Mouse (Mus musculus) fibroblast of lung, adult 2 months (primary cell): Measurements from ENCODE around the gene Unc5cl.
"Not testable (repeated sequence)": the region's sequence is repeated elsewhere in the genome, so short reads cannot be mapped to it uniquely, and the experiment has no call there.

ENCODE experiments used
- DNase-seq: peaks from one replicate; pipeline ENCODE4 v3.0.0-alpha.2; 2011; ENCODE audit warnings: low read depth

Gene Unc5cl

DNA sequence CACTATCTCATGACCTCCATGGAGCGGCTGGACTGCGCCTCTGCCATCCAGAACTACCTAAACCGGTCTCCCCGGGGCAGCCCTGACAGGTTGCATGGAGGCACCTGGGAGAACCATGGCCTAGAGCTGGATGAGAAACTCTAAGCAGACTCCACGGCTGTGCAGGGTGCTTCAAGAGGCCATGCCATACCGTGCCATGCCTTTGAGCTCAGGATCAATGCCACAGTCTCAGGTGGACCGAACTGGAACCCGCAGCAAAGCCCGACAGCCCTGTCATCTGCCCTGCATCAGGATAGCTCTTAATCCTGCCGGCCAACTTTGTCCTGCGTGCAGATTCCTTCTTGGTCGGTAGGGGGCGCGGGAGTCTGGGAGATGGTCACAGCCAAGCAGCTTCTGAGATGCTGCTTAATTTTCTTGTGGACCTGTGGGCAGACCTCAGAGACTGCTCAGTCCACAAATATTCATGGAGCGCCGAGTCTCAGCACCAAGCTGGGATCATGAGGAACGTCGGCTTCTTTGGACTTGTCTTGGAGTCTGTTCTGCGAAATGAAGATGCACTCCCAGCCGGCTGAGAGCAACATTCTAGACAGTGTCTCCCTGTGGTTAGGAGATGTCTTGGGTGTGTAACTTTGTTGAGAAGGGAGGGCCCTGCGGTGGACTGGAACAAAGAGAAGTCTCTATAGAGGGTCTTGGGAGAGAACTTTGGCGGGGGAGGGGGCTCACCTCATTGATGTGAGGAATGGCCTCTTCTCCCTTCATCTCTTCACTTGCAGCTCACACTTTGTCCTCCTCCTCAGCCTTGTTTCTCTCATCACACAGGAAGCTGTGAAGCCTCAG, 12.9 kb downstream of the Unc5cl start:
- no peak for DNase-seq

GRCm38 (mm10) chr17:48474282-48474681, 19.6 kb downstream of the Unc5cl start:
- not testable (repeated sequence) for DNase-seq

DNA sequence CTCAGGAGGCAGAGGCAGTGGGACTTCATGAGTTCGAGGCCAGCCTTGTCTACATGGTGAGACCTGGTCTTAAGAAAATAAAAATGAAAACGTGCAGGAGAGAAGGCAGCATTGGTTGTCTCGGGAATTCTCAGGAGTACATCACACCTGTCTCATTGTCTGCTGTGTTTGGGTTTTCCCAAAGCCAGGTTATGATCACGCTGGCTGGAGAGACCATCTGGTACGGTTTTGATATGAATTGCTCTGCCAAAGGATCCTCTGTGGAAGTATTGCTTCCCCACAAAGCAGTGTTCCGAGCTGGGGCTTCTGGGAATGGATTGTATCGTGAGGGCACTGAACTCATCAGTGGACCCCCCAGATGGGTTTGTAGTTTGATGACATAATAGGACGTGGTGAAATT, 20.7 kb downstream of the Unc5cl start:
- no peak for DNase-seq

DNA sequence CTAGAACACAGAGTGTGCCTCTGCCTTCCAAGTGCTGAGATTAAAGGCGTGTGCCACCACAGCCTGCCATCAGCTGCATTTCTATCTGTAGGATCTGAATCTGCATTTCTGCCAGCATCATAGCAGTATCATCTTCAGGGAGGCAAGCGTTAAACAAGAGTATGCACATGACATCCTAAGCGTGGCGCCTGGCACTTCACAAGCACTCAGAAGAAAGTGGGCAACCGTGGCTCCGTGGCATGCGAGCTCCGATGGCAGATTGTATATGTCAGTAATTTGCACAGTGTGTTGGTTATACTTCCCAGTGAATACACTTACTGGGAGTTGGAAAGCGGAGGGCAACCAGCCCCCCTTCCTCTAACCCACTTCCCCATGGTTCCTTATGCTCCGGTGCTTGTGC, 25.3 kb downstream of the Unc5cl start:
- no peak for DNase-seq

DNA sequence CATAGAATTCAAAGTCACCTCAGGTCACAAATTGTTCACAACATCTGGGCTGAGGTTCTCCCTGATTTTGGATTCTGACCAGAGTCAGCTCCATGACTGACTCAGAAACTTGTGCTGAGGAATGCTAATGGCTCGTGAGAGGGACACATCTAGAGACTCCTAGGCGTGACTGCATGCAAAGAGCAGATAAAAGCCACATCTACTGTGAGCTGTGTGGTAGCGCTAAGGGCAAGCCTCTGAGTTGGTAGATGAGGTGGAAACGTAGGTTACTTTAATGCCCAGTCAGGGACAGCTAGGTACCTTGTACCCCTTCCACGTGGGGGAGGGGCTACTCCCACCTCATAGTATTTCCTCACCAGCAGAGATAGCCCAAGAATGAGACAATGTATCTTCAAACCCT, 29.1 kb downstream of the Unc5cl start:
- DNase-seq = no peak

- DNase-seq = no peak
Measured at GRCm38 (mm10) chr17:48484191-48484590, 29.5 kb downstream of the Unc5cl start.

DNA sequence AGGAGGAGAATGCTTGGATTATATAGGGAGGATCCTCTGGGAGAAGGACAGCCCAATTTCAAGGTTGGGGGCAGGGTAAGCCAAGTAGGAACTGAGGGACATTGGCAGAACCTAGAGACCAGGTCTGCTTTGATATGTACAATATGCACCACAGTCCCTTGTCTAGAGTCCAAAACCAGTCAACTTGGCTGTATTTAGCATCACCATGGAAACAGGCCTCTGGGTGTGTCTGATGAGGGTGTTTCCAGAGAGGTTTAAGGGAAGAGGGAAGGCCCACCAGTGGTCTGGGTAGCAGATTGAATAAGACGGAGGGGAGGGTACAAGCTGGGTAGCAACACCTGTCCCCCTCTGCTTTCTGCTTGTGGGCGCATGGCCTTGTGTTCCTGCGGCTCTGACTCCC, 34.8 kb downstream of the Unc5cl start:
- no peak for DNase-seq

GRCm38 (mm10) chr17:48492621-48493020, 37.9 kb downstream of the Unc5cl start:
- no peak for DNase-seq

DNA sequence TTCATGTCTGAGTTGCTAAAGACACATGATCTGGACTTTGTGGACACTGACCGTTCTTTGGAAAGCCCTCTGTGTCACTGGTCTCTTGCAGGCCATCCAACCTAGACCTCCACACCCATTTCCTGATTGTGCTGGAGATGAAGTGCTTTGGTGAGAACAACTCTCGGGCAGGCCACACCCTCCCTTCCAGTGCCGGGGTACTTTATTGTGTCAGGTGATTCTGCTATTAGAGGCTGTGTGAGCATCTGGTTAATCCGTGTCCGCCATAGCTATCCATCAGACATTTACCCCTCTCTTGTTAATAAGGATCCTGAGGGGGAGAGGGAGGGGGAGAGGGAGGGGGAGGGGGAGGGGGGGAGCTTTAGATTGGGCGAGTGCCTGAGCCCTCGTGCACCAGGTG, 38.9 kb downstream of the Unc5cl start:
- no peak for DNase-seq

GRCm38 (mm10) chr17:48493986-48494385, 39.3 kb downstream of the Unc5cl start:
- no peak for DNase-seq

GRCm38 (mm10) chr17:48497986-48498385, 43.3 kb downstream of the Unc5cl start:
- DNase-seq = no peak

- no peak for DNase-seq
Measured at GRCm38 (mm10) chr17:48500846-48501445, 46.2 kb downstream of the Unc5cl start.

DNA sequence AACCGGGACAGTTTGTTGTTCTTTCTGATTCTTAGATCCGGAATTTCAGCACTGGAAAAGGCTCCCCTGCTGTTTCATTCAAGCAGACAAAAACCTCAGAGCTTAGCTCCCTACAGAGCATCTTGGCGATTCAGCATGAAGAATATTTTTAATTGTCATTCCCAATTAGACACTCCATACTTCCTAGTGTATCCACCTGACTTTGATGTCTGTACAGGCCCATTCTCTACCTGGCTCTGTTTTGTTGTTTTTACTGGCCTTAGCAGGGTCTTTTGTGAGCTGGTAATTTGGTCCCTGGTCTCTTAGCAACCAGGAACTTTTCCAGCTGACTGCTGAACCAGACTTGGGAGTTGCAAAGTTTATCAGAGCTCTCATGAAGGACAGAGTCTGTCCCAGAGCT, 50.3 kb downstream of the Unc5cl start:
- no peak for DNase-seq

DNA sequence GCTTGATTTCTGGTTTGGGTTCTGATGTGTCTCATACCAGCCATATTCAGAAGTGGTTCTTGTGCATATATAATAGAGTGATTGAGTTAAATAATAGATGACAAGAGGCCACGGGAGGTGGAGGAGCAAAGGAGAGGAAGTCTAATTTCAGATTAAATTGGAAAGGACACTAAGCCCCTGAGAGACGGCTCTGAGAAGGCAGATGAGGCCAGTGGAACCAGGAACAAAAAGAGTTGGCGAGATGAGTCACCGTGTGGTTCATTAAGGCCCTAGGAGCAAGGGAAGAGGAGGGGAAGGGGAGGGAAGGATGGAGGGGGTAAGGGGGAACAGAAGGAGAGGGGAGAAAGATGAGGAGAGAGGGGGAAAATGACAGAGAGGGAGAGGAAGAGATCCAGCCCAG, 52.3 kb downstream of the Unc5cl start:
- DNase-seq = no peak

- no peak for DNase-seq
Measured at GRCm38 (mm10) chr17:48509596-48509995, 54.9 kb downstream of the Unc5cl start.

- no peak for DNase-seq
Measured at GRCm38 (mm10) chr17:48512614-48513281, 58.0 kb downstream of the Unc5cl start.

DNA sequence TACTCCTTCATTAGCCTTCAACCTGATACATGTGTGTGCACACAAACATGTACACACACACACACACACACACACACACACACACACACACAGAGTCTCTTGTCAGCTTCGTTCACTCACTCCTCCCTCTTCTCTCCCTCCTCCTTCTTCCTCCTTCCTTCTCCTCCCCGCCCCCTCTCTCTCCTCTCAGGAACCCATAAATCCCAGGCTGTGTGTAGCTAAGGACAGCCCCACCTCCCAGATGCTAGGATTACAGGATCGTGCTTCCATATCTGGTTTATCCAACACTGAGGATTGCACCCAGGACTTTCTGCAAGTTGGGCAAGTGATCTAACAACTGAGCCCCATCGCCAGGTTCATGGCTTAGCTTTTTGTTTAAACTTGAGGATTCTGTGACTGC, 59.9 kb downstream of the Unc5cl start:
- DNase-seq = no peak

- no peak for DNase-seq
Measured at GRCm38 (mm10) chr17:48519046-48519445, 64.3 kb downstream of the Unc5cl start.

DNA sequence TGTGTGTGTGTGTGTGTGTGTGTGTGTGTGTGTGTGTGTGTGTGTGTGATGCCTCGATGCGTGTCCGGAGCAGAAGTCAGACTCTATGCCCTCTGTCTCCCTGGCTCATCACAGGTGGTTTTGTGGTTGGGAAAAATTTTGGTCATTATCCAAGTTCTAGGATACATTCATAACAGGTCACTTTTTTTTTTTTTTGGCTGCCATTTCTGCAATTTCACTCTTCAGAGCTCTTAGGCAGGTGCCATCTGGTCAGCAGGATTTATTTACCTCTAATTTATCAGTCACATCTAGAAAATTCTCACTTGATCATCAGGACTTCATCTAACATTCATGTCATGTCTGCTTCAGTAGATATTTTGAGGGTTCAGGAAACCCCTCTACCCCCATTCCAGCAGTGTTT, 65.7 kb downstream of the Unc5cl start:
- DNase-seq = no peak

DNA sequence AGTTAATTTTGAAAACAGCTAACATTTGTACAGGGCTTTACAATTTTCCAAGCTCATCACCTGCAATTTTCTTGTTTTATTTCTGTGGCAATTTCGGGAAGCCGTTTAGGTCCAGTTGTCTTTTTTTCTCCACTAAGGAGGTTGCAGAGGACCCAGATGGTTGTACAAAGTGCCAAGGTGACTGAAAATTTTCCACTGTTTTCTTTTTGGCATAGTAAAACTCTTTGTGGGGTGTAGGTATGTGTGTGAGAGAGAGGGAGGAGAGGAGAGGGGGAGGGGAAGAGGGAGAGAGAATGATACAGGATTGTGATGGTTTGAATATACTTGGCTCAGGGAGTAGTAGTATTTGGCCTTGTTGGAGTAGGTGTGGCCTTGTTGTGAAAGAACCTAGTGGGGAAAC, 68.4 kb downstream of the Unc5cl start:
- no peak for DNase-seq

DNA sequence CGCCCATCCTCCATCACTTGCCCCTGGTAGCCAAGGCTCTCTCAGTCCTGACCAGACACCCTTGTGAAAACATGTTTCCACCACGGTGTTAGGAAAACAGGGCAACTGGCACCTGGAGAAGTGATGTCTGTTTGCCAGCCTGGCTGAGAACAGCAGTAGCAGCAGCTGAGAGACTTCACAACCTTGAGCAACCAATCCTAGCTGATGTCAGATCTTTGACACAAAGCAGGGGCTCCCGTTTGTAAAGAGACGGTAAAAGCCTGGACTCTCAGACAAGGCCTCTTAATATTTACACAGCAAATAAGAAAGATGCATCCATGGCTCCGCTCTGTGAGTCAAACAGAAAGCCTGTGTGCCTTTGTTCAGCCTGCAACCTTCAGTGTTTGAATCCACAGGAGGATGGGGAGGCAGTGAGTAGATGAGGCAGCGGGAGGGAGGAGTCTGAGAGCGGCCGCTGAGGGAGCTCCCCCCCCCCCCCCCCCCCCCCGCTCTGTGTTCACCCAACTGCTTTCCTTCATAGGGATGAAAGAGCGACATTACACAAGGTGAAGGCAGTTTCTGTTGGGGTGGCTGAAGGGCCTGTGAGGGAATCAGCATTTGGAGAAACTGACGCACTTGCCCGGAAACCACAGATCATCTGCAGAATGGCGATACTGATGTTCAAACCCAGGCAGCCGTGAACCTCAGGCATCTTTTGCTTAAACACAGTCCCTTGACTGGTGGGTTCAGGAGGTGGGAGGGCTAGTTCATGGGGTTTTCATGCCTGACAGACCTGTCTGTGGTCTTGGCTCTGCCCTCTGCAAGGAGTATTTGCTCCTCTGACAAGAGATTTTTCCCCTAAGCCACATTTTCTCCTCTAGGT, 79.4 kb downstream of the Unc5cl start:
- DNase-seq = no peak

GRCm38 (mm10) chr17:48538328-48538727, 83.6 kb downstream of the Unc5cl start:
- no peak for DNase-seq
